Mouse (Mus musculus) mesoderm, embryonic 11.5 days (tissue): Measurements from ENCODE around the gene Sphk2.
"Not testable (repeated sequence)": the region's sequence is repeated elsewhere in the genome, so short reads cannot be mapped to it uniquely, and the experiment has no call there.

Experiments
- DNase-seq: peaks from one replicate; pipeline ENCODE4 v3.0.0-alpha.2; 2012; ENCODE audit warnings: low read depth, low spot score

Gene Sphk2

DNA sequence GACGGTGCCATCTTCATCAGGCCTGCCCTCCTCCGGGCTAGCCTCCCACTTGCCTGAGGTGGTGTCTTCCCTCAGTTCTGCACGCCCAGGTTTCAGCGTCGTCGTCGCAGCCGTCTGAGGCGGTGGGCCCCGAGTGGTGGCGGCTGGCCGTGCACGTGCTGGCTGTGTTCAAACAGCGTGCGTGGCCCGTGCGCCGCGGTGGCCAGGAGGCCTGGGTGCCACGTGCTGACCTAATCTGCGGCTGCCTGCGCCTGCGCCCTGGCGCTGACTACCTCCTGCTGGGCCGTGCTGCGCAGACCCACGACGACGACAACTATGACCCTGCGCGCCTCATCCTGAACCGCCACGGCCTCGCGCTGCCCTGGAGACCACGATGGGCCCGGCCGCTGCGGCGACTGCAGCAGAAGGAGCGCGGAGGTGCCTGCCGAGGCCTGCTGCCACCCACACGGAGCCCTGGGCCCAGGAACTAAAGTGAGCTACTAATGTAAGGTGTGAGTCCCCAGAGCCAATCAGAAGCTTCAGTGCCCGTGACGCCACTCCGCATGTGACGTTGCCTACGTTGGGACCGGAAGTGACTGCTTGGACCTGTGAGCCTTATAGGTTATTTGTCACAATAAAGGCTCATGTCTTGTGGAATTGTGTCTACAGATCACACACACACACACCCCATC, 23.7 kb downstream of the Sphk2 start, which contains the start of gene Sec1:
Sec1 (minus strand) TSS at position 482 of the 671 bp plus-strand sequence.
- no peak for DNase-seq

DNA sequence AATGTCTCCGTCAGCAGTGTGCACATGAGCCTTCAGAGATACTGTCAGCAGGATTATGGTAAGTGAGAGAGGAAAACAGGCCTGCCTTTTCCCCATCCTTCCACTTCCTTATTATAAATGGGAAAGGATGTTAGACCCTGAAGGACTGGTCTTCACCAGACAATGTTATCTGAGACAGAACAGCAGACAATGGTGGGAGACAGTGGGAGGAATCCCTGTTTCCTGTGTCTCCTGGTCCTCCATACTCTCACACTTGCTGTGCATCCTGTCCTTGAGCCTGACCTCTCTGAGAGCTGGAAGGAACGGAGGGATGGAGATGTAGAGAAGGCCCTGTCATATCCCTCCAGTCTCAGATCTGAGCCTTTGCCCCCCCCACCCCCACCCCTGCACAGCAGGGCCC, 25.4 kb downstream of the Sphk2 start:
- no peak for DNase-seq

DNA sequence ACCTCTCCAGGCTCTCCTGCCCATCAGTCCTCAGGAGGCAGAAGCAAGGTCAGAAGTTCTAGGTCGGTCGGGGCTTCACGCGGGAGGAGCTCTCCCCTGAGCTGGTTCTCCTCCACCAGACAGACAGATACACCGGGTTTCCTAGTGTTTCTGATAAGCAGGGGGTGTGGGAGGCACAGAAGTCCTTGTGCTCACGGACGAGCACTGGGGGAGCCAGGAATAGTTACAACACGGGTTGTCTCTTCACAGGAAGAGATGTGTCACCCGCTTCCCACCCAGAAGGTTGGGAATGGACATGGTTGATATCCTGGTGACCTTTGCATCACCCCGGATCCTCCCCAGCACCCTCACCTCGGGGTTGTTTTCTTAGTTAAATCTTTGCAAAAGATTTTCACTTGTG, 28.0 kb downstream of the Sphk2 start:
- DNase-seq, result no peak

- no peak for DNase-seq
These were observed 28.7 kb downstream of the Sphk2 start for GRCm38 (mm10) chr7:45689099-45689498.

DNA sequence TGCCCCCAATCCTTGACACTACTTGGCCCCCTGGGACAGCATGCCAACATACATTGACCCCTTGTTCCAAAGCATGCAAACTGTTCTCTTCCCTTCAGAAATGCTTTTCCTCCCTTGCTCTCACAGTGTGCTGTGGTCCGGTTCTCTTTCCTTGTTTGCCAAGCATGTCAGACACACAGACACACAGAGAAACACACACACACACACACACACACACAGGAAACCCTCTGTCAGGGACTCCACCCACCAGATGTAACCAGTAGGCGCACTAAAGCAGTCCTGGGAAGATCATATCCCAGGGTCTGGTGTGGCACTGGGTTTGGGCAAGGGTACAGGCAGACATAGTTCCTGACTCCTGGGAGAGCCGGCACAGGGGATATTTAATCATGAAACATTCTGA, 31.0 kb downstream of the Sphk2 start:
- DNase-seq, result no peak

GRCm38 (mm10) chr7:45685811-45686210, 32.0 kb downstream of the Sphk2 start:
- DNase-seq, result peak; percentile 44

GRCm38 (mm10) chr7:45683396-45684050, 34.3 kb downstream of the Sphk2 start, which contains the start of gene Ntn5:
Gene Ntn5 (plus strand): TSS chr7:45684022.
- DNase-seq, result no peak

- DNase-seq, result peak; percentile 94
These were observed 35.4 kb downstream of the Sphk2 start for GRCm38 (mm10) chr7:45682144-45683126.

DNA sequence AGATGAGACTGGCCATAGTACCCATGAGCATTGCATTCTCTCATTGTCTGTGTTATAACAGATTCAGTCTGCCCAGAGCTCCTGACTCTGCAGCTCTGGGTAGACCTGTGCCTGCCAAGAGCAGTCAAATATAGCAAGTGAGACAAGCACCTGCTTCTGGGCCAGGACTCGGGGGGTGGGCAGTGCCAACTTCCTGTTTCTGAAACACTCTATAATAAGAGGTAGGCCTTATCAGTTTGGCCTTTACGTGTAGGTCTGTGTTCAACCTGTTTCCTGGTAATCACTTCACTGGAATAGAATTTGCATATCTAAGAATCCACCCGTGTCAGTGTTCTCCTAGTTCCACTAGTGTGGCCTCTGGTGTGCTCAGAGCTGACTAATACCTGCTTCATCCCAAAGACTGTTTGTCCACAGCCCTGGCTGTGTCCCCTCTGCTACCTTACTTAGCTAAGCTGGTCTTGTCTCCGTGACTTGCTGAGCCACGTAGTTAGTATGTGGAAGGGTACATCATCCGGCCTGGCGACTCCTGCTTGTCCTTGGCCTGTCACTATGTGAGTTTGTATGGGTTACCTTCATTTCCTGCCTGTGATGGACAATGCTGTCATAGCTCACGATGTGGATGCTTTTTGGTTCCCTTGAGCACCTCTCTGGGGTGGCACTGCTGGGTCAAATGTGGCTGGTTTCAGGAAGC, 36.6 kb downstream of the Sphk2 start:
- no peak for DNase-seq

DNA sequence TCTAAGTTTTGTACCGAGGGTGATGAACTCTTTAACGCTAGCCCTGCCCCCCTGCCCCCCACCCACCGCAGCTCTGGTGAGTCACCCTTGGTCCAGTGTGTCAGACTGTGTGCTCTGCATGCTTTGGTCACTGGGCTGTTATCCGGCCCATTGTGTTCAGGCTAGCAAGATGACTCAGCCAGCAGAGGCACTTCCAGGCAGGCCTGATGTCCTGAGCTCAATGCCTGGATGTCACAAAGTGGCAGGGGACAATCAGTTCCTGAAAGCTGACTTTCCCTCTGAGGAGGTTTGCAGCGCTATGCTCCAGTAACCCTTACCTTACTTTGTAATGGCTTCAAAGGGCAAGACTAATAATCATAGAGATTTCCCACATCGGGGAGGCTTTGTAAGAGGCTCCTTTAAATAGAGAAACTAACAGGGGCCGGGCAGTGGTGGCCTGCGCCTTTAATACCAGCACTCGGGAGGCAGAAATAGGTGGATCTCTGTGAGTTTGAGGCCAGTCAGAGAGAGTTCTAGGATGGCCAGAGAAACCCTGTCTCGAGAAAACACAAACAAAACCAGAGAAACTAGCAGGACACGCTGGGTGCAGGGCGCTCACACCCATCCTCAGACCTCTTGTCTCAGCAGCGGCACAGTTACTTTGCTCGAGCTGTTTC, 37.7 kb downstream of the Sphk2 start:
- no peak for DNase-seq

DNA sequence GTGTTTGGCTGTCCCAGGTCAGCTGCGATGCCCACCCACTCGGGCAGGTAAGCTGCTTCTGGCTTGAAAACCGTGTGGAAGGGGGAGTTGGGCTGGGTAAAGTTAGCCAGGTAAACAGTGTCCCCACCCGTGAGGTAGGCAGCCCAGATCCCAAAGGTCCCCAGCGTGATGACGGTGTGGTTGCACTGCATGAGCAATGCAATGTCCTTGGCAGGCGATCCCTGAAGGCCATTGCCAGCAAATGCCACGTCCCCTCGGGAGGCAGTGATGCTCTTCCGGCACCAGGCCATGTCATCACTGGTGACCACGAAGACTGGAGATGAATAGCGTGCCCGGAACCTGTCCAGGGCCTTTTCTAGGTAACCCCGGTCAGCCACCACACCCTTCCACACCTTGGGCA, 39.3 kb downstream of the Sphk2 start:
- DNase-seq, result no peak

- DNase-seq, result no peak
These were observed 40.0 kb downstream of the Sphk2 start for GRCm38 (mm10) chr7:45677627-45678295.

DNA sequence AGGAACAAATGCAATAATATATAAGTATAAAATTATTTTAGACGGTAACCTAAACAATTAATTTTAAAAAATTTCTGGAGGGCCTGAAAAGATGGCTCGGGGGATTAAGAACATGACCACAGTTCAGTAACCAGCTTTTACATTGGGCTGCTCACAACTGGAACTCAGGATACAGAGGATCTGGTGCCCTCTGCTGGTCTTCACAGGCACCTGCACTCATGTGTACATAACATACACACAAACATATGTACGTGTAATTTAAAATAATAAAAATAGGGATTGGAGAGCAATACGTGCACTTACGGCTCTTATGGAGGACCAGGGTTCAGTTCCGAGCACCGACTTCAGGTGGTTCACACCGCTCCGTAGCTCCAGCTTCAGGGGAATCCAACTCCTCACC, 48.9 kb downstream of the Sphk2 start:
- no peak for DNase-seq

DNA sequence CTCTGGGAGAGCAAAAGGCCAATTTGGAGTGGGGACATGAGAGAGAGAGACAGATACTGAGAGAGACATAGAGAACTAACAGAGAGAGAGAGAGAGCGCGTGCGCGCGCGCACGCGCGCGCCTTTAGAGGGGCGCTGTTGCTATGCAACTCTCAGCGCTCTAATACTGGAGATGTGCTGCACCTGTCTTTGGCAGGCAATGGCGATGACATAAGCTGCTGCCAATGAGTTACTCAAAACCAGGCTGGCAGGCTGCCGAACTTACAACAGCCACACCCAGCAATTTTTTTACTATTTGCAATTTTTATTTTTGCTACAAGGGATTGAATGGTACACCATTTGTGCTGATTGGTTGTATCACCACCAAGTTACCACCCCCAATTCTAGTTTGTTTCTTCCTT, 50.0 kb downstream of the Sphk2 start:
- DNase-seq, result no peak

- no peak for DNase-seq
These were observed 51.6 kb downstream of the Sphk2 start, which contains the start of gene Fut2 for GRCm38 (mm10) chr7:45666161-45666560. Gene Fut2 (minus strand): TSS chr7:45666394.

GRCm38 (mm10) chr7:45665303-45666138, 52.3 kb downstream of the Sphk2 start:
- DNase-seq, result no peak

GRCm38 (mm10) chr7:45661702-45662101, 56.1 kb downstream of the Sphk2 start:
- DNase-seq, result not testable (repeated sequence)

- no peak for DNase-seq
These were observed 56.9 kb downstream of the Sphk2 start for GRCm38 (mm10) chr7:45660746-45661478.
